Mouse (Mus musculus): ENCODE data around the gene Zfp775. TPM values are rescaled to one million over a fixed set of nuclear protein-coding genes. Genes with fewer than 3 reads are reported as not detected.
A peak's percentile ranks its signal among the peaks of the same experiment; 100 is the strongest.

Gene Zfp775
- polyA plus RNA-seq, 1 experiment from 2014 or later, result 13.4 TPM

GRCm38 (mm10) chr6:48594043-48594738 lies 7.7 kb upstream of the Zfp775 start:
- H3K9ac ChIP-seq, result peak overlapping the region; percentile 92

GRCm38 (mm10) chr6:48595278-48595677 lies 6.6 kb upstream of the Zfp775 start:
- H3K4me1 ChIP-seq, result peaks cover 18% of the 10 kb centered on the region
- peak overlapping the region; percentile 80 for H3K4me3 ChIP-seq (replicated peaks)
- peaks cover 51% of the 10 kb centered on the region for H3K36me3 ChIP-seq (replicated peaks)
- H3K4me2 ChIP-seq, result peak overlapping the region; percentile 70
- no peak overlapping the region for H3K27ac ChIP-seq
- H3K9me3 ChIP-seq, result peaks cover 21% of the 10 kb centered on the region
- H3K9ac ChIP-seq, result no peak overlapping the region
- ATAC-seq (ENCODE audit: low FRiP score), result no peak
- WGBS, result 43% methylated on average over 1 of the region's 1 CpGs
- H3K27me3 ChIP-seq, result no peaks in the 10 kb centered on the region

More at GRCm38 (mm10) chr6:48594043-48594738, 7.7 kb upstream of the Zfp775 start:
- H3K27ac ChIP-seq, result peak overlapping the region; percentile 86
- 2% methylated on average over 38 of the region's 41 CpGs for WGBS
- H3K9me3 ChIP-seq, result peaks cover 21% of the 10 kb centered on the region
- peak; percentile 68 for ATAC-seq (ENCODE audit: low FRiP score)
- H3K4me1 ChIP-seq, result peaks cover 18% of the 10 kb centered on the region
- peaks cover 41% of the 10 kb centered on the region for H3K36me3 ChIP-seq (replicated peaks)
- H3K27me3 ChIP-seq, result no peaks in the 10 kb centered on the region
- H3K4me3 ChIP-seq (replicated peaks), result peak overlapping the region; percentile 80
- peak overlapping the region; percentile 70 for H3K4me2 ChIP-seq

- WGBS, result 97% methylated on average over 45 of the region's 45 CpGs
- H3K9me3 ChIP-seq, result peaks cover 21% of the 10 kb centered on the region
- peaks cover 51% of the 10 kb centered on the region for H3K36me3 ChIP-seq (replicated peaks)
- H3K27me3 ChIP-seq, result no peaks in the 10 kb centered on the region
- H3K4me2 ChIP-seq, result no peak overlapping the region
- no peak for ATAC-seq (ENCODE audit: low FRiP score)
- H3K27ac ChIP-seq, result no peak overlapping the region
- peaks cover 27% of the 10 kb centered on the region for H3K4me1 ChIP-seq
- no peak overlapping the region for H3K4me3 ChIP-seq (replicated peaks)
- no peak overlapping the region for H3K9ac ChIP-seq
Observed at GRCm38 (mm10) chr6:48596545-48597232, 5.2 kb upstream of the Zfp775 start.

GRCm38 (mm10) chr6:48597233-48597625 lies 4.6 kb upstream of the Zfp775 start:
- H3K4me3 ChIP-seq (replicated peaks), result no peak overlapping the region
- no peak overlapping the region for H3K27ac ChIP-seq
- H3K27me3 ChIP-seq, result no peaks in the 10 kb centered on the region

GRCm38 (mm10) chr6:48600594-48600993 lies 1.3 kb upstream of the Zfp775 start:
- H3K27me3 ChIP-seq, result no peaks in the 10 kb centered on the region
- H3K4me2 ChIP-seq, result no peak overlapping the region
- no peak overlapping the region for H3K9ac ChIP-seq
- peak overlapping the region; percentile 85; the same call in 1 of the 2 replicates for H3K27ac ChIP-seq
- WGBS, result 92% methylated on average over 1 of the region's 1 CpGs
- H3K36me3 ChIP-seq (replicated peaks), result peaks cover 46% of the 10 kb centered on the region
- ATAC-seq (ENCODE audit: low FRiP score), result no peak
- H3K9me3 ChIP-seq, result peaks cover 21% of the 10 kb centered on the region
- H3K4me3 ChIP-seq (replicated peaks), result no peak overlapping the region
- H3K4me1 ChIP-seq, result peaks cover 18% of the 10 kb centered on the region

More at GRCm38 (mm10) chr6:48597233-48597625, 4.6 kb upstream of the Zfp775 start:
- WGBS, result 95% methylated on average over 27 of the region's 27 CpGs
- H3K4me2 ChIP-seq, result no peak overlapping the region
- peaks cover 27% of the 10 kb centered on the region for H3K4me1 ChIP-seq
- H3K9ac ChIP-seq, result no peak overlapping the region
- H3K9me3 ChIP-seq, result peaks cover 21% of the 10 kb centered on the region
- ATAC-seq (ENCODE audit: low FRiP score), result no peak
- peaks cover 51% of the 10 kb centered on the region for H3K36me3 ChIP-seq (replicated peaks)

- 1% methylated on average over 28 of the region's 28 CpGs for WGBS
- H3K27ac ChIP-seq, result peak overlapping the region; percentile 80
- peak overlapping the region; percentile 72 for H3K4me3 ChIP-seq (replicated peaks)
- peaks cover 18% of the 10 kb centered on the region for H3K4me1 ChIP-seq
- peak; percentile 84 for ATAC-seq (ENCODE audit: low FRiP score)
- peak overlapping the region; percentile 90 for H3K4me2 ChIP-seq
- H3K36me3 ChIP-seq (replicated peaks), result peaks cover 30% of the 10 kb centered on the region
- H3K9ac ChIP-seq, result peak overlapping the region; percentile 82
- H3K9me3 ChIP-seq, result peaks cover 7% of the 10 kb centered on the region
- H3K27me3 ChIP-seq, result no peaks in the 10 kb centered on the region
Observed at GRCm38 (mm10) chr6:48602080-48602741, 348 bp downstream of the Zfp775 start.

- Histone ChIP-seq H3K4me3 (replicated peaks) (no peak overlapping the region), H3K36me3 (replicated peaks) (peaks cover 5% of the 10 kb centered on the region), H3K9ac (no peak overlapping the region), H3K27me3 (no peaks in the 10 kb centered on the region), H3K27ac (no peak overlapping the region), H3K9me3 (no peaks in the 10 kb centered on the region), H3K4me1 (no peaks in the 10 kb centered on the region; the same call in 1 of the 2 replicates), H3K4me2 (no peak overlapping the region)
- 71% methylated on average over 2 of the region's 2 CpGs for WGBS
- ATAC-seq (ENCODE audit: low FRiP score), result no peak
Observed at GRCm38 (mm10) chr6:48608124-48608523, 6.3 kb downstream of the Zfp775 start.

GRCm38 (mm10) chr6:48609512-48609911 lies 7.6 kb downstream of the Zfp775 start:
- WGBS, result 78% methylated on average over 7 of the region's 7 CpGs
- Histone ChIP-seq H3K27ac (no peak overlapping the region), H3K9me3 (no peaks in the 10 kb centered on the region), H3K4me1 (no peaks in the 10 kb centered on the region; the same call in 1 of the 2 replicates), H3K4me2 (no peak overlapping the region), H3K36me3 (replicated peaks) (peaks cover 18% of the 10 kb centered on the region), H3K9ac (no peak overlapping the region), H3K27me3 (no peaks in the 10 kb centered on the region), H3K4me3 (replicated peaks) (no peak overlapping the region)
- ATAC-seq (ENCODE audit: low FRiP score), result no peak

GRCm38 (mm10) chr6:48610657-48611056 lies 8.8 kb downstream of the Zfp775 start:
- no peak for ATAC-seq (ENCODE audit: low FRiP score)
- no peaks in the 10 kb centered on the region; the same call in 1 of the 2 replicates for H3K4me1 ChIP-seq

GRCm38 (mm10) chr6:48613464-48613863 lies 11.6 kb downstream of the Zfp775 start:
- Histone ChIP-seq H3K9me3 (no peaks in the 10 kb centered on the region), H3K4me1 (no peaks in the 10 kb centered on the region; the same call in 1 of the 2 replicates), H3K4me3 (replicated peaks) (no peak overlapping the region), H3K9ac (no peak overlapping the region), H3K27me3 (no peaks in the 10 kb centered on the region), H3K27ac (no peak overlapping the region), H3K36me3 (replicated peaks) (peaks cover 31% of the 10 kb centered on the region), H3K4me2 (no peak overlapping the region)
- ATAC-seq (ENCODE audit: low FRiP score), result no peak
- 90% methylated on average over 4 of the region's 4 CpGs for WGBS

More at GRCm38 (mm10) chr6:48610657-48611056, 8.8 kb downstream of the Zfp775 start:
- Histone ChIP-seq H3K27ac (no peak overlapping the region), H3K4me2 (no peak overlapping the region), H3K36me3 (replicated peaks) (peaks cover 24% of the 10 kb centered on the region), H3K27me3 (no peaks in the 10 kb centered on the region), H3K9ac (no peak overlapping the region), H3K9me3 (no peaks in the 10 kb centered on the region), H3K4me3 (replicated peaks) (no peak overlapping the region)
- WGBS, result 88% methylated on average over 3 of the region's 3 CpGs

GRCm38 (mm10) chr6:48614756-48615155 lies 12.9 kb downstream of the Zfp775 start:
- Histone ChIP-seq H3K27me3 (no peaks in the 10 kb centered on the region), H3K9ac (no peak overlapping the region), H3K27ac (no peak overlapping the region), H3K4me3 (replicated peaks) (no peak overlapping the region), H3K36me3 (replicated peaks) (peaks cover 38% of the 10 kb centered on the region), H3K4me2 (no peak overlapping the region), H3K4me1 (no peaks in the 10 kb centered on the region), H3K9me3 (no peaks in the 10 kb centered on the region)
- no peak for ATAC-seq (ENCODE audit: low FRiP score)
- WGBS, result 93% methylated on average over 5 of the region's 5 CpGs

GRCm38 (mm10) chr6:48620031-48620430 lies 18.2 kb downstream of the Zfp775 start:
- no peak overlapping the region for H3K4me2 ChIP-seq
- no peak overlapping the region for H3K27ac ChIP-seq
- H3K9ac ChIP-seq, result no peak overlapping the region
- H3K4me1 ChIP-seq, result no peaks in the 10 kb centered on the region
- H3K27me3 ChIP-seq, result peaks cover under 1% of the 10 kb centered on the region
- H3K36me3 ChIP-seq (replicated peaks), result peaks cover 33% of the 10 kb centered on the region
- no peaks in the 10 kb centered on the region for H3K9me3 ChIP-seq
- H3K4me3 ChIP-seq (replicated peaks), result no peak overlapping the region
- 94% methylated on average over 30 of the region's 30 CpGs for WGBS
- ATAC-seq (ENCODE audit: low FRiP score), result no peak
